Mouse (Mus musculus) gastrocnemius, postnatal 14 days (tissue): ENCODE measurements around the gene Olfr1012. TPM values are rescaled to one million over a fixed set of nuclear protein-coding genes. Genes with fewer than 3 reads are reported as not detected.
"Not testable (repeated sequence)": the region's sequence is repeated elsewhere in the genome, so short reads cannot be mapped to it uniquely, and the experiment has no call there.

ENCODE experiments used
- DNase-seq: peaks from one replicate; pipeline ENCODE4 v3.0.0; 2021; ENCODE audit warnings: mixed read lengths
- intact Hi-C: fragments of 180-260 bp; cut with DNase I; formaldehyde crosslinking; loops from one replicate; pipeline ENCODE4 v1.15.1; 2025; ENCODE audit warnings: low total_unique reads
- long read RNA-seq, 2 experiments: library from polyadenylated mRNA; stranded (forward); transcript quantifications; one replicate each; pipeline ENCODE4 v2.0.0; 2021
- total RNA-seq, 2 experiments: library from RNA; stranded (reverse); gene quantifications; 2 replicates each; pipeline ENCODE4 v1.2.3; 2021

Gene Olfr1012
- total RNA-seq, result not detected
- long read RNA-seq, experiment 1, result 0 reads
- long read RNA-seq, experiment 2, result 0 reads

DNA sequence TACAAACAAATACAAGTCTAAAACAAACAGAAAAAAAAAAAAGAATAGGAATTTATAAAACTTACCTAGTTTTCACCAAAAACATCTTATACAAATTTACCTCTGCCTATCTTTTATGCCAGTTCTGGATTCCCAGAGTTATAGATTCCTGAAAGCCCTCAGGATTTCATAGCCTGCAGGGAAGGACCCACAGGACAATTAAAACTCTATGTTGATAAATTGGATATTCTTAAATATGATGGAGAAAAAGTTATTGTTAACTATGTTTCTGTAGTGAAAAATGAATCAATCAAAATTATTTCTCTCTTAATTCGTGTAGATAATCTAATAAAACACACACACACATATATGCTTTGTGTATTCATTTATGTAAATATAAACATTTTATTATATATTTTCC, at the start of gene Olfr1012:
TSS of gene Olfr1012 (minus strand) at position 101 of the 400 bp plus-strand sequence.
- intact Hi-C loops, result no loop called here
- no peak for DNase-seq

DNA sequence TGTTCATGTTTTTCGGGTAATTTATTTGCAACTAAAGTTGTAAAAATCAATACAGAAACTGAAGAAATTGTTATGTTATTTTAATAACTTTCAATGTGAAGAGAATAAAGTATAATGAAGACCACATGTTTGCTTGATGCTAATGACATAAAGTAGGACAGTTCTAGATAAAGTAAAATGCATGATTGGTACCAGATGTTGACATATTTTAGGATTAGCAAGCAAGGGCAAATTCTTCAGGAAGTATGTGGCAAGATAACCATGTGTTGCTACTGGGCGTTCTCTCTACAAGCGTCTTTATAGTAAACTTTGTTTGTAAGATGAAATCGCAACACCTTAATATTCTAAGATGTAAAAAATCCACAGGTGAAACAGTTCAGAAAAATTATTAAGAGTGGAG, 41.9 kb upstream of the Olfr1012 start:
- DNase-seq, result no peak
- intact Hi-C loops, result no loop called here

DNA sequence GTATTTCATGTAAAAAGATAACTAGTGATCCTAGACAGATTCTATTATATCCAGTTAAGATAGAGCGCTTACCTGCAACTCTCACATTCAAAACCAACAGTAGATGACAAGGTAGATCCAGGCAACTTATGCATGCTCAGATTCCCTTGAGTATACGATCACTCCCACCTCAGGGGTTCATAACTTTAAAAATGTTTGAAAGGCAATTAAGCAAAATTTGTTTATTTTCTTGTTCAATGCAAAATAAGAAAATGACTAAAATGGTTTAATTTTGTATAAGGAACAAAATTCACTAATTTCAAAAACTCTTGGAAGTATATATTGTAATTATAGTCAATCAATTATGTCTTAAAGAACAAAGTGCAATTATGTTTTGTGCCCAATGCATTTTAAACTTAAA, 39.9 kb upstream of the Olfr1012 start, which contains the start of gene Olfr1016:
TSS of gene Olfr1016 (minus strand) at position 101 of the 400 bp plus-strand sequence.
- no peak for DNase-seq
- intact Hi-C loops, result no loop called here

DNA sequence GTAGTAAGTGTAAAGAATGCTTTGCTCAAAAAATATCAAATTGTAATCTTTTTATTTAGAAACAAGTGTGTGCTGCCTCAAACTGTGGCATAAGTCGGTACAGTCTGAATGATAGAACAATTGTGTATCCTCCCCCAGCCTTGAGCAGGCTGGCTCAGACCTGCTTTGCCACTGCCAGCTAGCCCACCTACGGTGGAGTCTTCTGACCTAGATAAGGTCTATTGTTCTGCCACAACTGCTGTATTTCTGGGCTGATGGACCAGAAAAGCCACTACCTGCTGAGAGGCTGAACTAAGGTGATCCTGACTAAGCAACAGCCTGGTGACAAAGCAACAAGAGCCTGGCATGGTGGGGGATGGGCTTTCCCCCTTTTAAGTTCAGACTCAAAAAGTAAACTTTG, 29.8 kb upstream of the Olfr1012 start:
- intact Hi-C loops, result no loop called here
- DNase-seq, result no peak

DNA sequence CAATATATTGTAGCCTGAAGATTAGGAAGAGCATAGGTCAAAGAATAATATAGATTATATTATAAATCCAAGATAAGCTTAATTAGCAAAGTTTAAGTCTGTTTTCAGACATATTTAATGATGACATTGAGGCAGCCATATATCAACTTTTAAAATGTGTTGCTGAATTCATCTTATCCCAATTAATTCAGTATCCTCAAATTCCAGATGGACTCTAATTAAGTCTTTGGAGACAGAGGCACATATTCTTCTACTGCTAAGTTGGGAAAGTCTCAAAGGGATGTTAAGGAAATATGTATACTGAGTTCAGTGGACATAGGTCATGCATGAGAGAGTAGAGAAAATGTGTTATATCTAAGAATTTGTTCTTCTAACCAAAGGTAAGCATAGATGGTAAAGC, 19.2 kb upstream of the Olfr1012 start, which contains the start of gene Olfr1015:
TSS of gene Olfr1015 (plus strand) at position 301 of the 400 bp plus-strand sequence.
- DNase-seq, result no peak
- intact Hi-C loops, result no loop called here

DNA sequence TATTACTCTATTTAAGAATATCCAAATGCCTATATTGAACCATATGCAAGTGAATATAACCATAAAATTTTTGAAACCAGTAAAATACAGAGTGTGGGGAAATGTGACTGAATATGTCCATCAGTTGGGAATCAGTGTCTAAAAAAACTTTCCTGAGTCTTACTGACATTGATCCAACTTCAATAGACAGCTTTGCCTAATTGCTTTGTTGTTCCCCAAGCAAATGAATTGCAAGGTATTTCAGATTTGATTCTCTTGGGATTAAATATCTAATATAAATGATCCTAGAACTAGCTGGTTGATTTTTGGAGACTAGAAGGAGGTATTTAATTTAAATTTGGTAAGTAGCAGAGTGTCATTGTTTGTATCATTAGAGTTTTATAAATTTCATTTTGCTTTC, 9.8 kb upstream of the Olfr1012 start, which contains the start of gene Olfr1014:
TSS of gene Olfr1014 (plus strand) at position 301 of the 400 bp plus-strand sequence.
- intact Hi-C loops, result no loop called here
- DNase-seq, result no peak

DNA sequence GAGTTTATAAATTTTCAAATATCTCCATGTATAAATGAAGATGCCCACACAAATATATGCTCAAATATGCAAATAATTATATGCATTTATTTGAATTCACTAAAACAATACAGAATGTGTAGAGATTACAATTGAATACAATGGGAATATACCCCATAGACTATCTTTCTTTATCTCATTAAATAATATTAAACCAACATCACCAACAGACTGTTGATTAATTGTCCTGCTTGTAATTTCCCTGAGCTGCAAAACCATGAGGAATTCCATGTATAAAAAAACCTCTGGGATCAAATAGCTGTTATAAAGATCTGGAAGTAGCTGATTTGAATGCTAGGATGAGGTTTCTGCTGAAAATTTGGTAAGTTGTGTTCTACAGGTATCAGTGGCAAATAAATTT, 4.2 kb upstream of the Olfr1012 start, which contains the start of gene Olfr1013:
TSS of gene Olfr1013 (plus strand) at position 301 of the 400 bp plus-strand sequence.
- no peak for DNase-seq
- intact Hi-C loops, result no loop called here

DNA sequence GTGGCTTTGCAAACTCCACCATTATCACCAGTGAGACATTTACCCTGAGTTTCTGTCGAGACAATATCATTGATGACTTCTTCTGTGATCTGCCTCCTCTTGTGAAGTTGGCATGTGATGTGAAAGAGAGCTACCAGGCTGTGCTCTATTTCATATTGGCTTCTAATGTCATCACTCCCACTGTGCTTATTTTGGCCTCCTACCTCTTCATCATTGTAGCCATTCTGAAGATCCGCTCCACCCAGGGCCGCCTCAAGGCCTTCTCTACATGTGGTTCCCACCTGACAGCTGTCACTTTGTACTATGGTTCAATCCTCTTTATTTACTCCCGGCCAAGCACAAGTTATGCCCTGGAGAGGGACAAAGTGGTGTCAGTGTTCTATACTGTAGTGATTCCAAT, 8.7 kb downstream of the Olfr1012 start:
- intact Hi-C loops, result no loop called here
- DNase-seq, result no peak

DNA sequence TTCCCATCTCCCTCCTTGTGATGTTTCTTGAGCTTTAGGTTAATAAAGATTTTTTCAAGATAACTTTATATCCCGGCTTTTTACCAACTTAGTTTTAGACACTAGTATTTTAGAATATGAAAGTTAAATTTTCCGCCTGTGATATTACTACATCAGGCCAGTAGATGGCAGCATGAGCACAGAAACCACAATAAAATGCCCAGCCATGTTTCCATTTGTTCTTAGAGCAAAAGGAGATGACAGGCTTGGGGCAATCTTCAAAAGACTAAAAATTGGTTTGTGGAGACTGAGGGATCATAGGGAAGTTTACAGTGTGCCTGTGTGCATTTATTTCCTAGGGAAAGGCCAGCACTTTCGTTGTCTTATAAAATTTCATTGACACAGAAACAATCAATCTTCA, 36.8 kb downstream of the Olfr1012 start:
- intact Hi-C loops, result loop anchor here (5.0 kb wide), 1 partner anchor 737 kb away; no protein-coding TSS in a partner anchor
- DNase-seq, result no peak

DNA sequence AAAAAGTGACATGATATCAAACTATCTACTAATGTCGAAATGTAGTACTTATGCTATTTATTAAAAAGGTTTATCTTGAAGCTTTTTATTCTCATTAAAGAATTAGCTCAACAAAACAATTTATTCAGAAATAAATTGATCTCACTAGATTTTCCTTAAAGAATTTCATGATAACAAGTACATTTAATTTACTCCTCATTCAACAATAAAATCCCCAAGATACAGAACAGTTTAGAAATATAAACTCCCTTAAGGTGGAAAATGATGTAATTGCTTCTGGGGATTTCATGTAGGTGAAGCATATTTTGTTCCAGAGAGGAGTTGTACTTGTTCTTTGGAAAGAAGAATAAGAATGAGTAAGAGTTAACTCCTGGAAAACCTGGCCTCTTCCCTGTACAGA, 47.4 kb downstream of the Olfr1012 start, which contains the start of gene Olfr1009:
TSS of gene Olfr1009 (plus strand) at position 301 of the 400 bp plus-strand sequence.
- intact Hi-C loops, result no loop called here
- DNase-seq, result no peak

DNA sequence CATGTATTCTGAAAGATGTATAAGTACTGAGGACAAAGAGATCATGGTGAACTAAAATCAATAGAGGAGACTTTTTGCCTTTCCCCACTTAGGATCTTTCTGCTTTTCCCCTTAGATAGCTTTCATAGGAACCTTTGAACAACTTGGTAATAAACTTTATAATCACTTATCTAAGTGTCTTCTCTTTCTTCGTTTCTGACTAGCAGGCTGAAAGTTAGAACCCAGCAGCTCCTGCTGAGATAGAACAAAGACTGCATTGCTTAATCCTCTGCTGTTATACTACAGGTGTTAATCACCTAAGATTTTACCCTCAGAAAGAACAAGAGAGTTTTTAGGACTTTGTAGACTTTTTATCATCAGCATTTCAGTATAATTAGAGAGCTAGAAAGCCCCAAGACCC, 51.4 kb downstream of the Olfr1012 start:
- no peak for DNase-seq
- intact Hi-C loops, result no loop called here

DNA sequence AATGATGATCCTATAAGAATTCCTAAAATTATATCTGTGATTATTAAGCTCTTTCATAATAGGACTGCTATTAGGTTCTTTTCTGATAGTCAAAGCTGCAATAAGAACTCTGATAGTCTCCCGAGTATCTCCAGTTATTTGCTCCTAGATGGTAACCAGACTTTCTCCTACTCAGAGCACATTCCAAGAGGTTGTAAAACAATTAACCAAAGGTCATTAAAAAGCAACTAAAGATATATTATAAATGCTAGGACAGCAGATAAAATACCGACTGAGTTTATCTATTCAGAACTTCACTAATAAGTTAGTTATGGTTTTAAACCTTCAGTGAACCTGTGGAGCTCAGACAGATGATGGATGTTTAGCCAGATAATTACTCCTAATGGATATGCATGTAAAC, 51.9 kb downstream of the Olfr1012 start:
- DNase-seq, intact Hi-C loops: not testable (repeated sequence)

Other genes with a start within 250 kb of the Olfr1012 start
- gene 4833423E24Rik, start 243.7 kb downstream of the Olfr1012 start, total RNA-seq, result not detected
- gene Olfr996, start 183.6 kb downstream of the Olfr1012 start, total RNA-seq, result not detected
- gene Olfr998, start 173.8 kb downstream of the Olfr1012 start, total RNA-seq, result not detected
- gene Olfr1000, start 150.9 kb downstream of the Olfr1012 start, total RNA-seq, result not detected
- not detected for gene Olfr1002, start 112.1 kb downstream of the Olfr1012 start, total RNA-seq
- not detected for gene Olfr154, start 98.3 kb downstream of the Olfr1012 start, total RNA-seq
- not detected for gene Olfr1006, start 84.0 kb downstream of the Olfr1012 start, total RNA-seq
- gene Olfr1008, start 73.3 kb downstream of the Olfr1012 start, total RNA-seq, result not detected
- not detected for gene Olfr1009, start 47.3 kb downstream of the Olfr1012 start, total RNA-seq
- not detected for gene Olfr1013, start 4.3 kb upstream of the Olfr1012 start, total RNA-seq
- not detected for gene Olfr1014, start 9.9 kb upstream of the Olfr1012 start, total RNA-seq
- not detected for gene Olfr1015, start 19.3 kb upstream of the Olfr1012 start, total RNA-seq
- not detected for gene Olfr1016, start 39.8 kb upstream of the Olfr1012 start, total RNA-seq
- gene Olfr1018, start 55.7 kb upstream of the Olfr1012 start, total RNA-seq, result not detected
- not detected for gene Olfr1019, start 82.7 kb upstream of the Olfr1012 start, total RNA-seq
- gene Olfr1020, start 84.3 kb upstream of the Olfr1012 start, total RNA-seq, result not detected
- gene Olfr1022, start 105.8 kb upstream of the Olfr1012 start, total RNA-seq, result not detected
- gene Olfr1023, start 122.9 kb upstream of the Olfr1012 start, total RNA-seq, result not detected
- not detected for gene Olfr1024, start 142.3 kb upstream of the Olfr1012 start, total RNA-seq
- not detected for gene Olfr1025-ps1, start 152.4 kb upstream of the Olfr1012 start, total RNA-seq
- not detected for gene Olfr1026, start 158.8 kb upstream of the Olfr1012 start, total RNA-seq
- gene Olfr1028, start 187.7 kb upstream of the Olfr1012 start, total RNA-seq, result not detected
- gene Olfr1029, start 211.1 kb upstream of the Olfr1012 start, total RNA-seq, result not detected
- gene Olfr1030, start 216.5 kb upstream of the Olfr1012 start, total RNA-seq, result not detected
- not detected for gene Olfr1031, start 227.5 kb upstream of the Olfr1012 start, total RNA-seq
- gene Olfr1032, start 242.8 kb upstream of the Olfr1012 start, total RNA-seq, result not detected